Mouse (Mus musculus): Measurements from ENCODE around the gene Vps37c.

DNA sequence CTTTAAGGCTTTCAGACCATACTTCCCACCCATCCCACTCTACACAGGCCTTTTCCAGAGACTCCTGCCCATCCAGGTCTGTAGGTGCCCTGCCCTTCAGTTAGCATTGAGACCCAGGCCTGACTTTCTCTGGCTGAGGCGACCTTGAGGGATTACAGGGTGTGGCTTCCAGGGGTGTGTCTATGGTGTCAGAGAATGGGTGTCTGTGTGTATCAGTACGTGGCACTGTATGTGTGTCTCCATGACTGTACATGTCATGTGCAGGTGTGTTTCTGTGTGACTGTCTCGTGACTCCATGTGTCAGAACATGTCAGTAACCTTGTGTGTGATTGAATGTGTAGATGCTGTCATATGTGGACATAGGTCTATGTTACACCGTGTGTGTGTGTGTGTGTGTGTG lies 17.2 kb upstream of the Vps37c start:
- TF ChIP-seq POLR2A (IDR thresholded peaks at IDR 0.05; ENCODE audit: low read depth, low read length) (no peak), CTCF (conservative IDR thresholded peaks at IDR 0.05; ENCODE audit: insufficient read depth, insufficient read length, low read depth, low read length) (no peak)
